Mouse (Mus musculus) thymus, postnatal 25 days (tissue): ENCODE results near the gene Zfp704.

Source experiments
- DNase-seq: peaks from one replicate; pipeline ENCODE4 v3.0.0; 2022

Zfp704 gene

DNA sequence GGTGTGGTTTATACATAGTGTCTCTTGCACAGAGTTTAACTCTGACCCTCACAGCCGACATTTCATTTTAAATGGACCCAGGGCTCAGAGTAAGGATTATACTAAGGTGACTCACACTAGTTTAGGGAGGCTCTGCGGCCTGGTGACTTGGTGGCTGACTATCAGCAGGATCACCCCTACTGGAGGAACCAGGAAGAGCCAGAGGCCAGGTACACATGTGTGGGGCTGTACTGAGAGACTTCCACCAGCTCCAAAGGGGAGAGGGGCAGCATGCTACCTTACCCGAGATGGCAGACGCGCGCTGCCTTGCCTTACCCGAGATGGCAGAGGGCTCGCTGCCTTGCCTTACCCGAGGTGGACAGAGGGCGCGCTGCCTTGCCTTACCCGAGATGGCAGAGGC, 159.4 kb downstream of the Zfp704 start:
- DNase-seq, result no peak

- no peak for DNase-seq
Observed at GRCm38 (mm10) chr3:9449261-9450007, 160.5 kb downstream of the Zfp704 start.

DNA sequence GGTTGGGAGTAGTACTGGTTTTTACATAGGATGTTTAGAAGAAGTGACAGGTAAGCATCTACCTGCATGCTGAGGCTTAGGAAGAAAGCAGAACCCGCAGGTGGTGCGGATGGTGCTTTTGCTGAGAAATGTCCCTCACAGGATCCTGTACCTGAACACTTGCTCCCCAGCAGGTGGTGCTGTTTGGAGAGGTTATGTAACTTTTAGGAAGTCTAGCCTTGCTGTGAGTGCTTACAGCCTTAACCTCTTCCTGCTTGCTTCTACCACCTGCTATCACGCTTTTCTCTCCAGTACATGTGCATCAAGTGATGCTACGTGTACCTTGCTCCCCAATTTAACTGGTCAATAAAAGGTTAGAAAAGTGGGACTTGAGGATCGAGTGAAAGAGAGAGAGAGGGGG, 161.3 kb downstream of the Zfp704 start:
- no peak for DNase-seq

DNA sequence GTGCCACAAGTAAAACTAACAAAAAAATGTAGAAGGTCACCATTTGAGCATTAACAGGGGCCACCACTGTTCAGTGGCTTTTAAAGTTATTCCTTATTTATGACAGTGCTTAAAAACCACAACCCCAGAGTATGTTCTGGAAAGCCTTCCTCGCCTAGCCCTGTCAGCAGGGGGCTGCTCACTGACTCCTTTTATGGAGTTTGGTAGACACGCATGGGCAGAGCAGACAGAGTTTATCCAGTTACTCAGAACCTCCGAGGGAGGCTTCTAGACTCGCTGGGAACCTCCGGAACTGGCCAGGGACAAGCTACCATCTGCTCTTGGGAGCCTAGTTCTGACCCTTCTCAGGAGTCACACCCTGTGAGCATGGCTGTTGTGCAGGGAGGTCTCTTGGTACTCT, 165.3 kb downstream of the Zfp704 start:
- DNase-seq, result no peak

DNA sequence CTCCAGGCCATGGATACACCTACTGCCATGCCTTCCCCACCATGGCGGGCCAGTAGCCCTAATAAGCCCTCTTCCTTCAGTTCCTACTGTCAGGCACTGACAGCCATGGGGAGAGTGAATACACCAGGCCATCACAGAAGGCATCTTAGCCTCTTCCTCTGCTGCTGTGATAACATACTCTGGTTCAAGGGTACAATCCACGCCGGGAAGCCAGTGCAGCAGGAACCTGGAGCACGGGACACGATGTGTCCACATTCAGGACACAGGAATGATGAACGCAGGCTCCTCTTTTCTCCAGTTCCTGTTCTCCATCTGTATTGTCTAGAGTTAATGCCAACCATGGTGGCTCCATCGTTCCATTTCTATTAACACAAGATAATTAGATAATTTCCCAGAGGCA, 165.9 kb downstream of the Zfp704 start:
- DNase-seq, result no peak

GRCm38 (mm10) chr3:9443476-9443875, 166.4 kb downstream of the Zfp704 start:
- DNase-seq, result no peak

DNA sequence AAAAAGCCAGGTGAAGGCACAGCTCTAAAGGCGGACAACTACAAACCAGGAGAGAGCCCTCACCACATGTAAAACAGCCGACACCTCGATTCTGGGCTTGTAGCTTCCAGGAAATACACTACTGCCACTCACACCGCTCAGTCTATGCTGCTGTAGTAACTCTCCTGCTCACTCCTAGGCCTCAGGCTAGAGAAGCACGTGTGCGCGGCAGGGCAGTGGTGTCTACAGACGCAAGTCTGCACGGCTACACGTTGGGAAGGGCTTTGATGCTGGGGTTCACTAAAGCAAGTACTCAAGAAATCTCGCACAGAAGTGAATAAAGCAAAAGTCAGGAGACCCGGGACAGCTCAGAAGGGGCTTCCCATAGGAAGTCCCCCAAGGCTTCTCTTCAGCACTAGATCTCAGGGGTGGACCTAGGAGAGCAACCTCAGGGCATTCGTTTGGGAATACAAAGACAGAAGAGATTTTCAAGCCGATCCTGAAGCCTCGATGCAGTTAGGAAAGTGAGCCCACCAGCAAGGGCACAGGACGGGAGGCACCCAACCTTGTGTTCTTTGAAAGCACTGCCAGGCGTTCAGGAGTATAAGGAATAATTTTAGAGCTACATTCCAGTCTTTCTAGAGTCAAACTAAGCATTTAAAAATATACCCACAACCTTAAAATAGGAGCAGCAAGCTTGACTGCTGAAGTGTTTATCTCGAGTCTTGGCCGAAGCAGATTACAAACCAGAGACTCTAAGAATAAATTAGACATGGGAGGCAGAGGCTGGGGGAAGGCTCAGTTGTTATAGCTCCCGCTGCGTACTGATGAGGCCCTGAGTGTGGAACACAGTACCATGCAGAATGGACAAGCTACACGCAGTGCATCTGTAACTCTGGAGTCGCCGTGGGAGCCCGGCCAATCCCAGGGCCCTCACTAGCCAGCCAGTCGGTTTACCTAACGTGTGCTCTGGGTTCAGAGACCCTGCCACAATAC, 168.0 kb downstream of the Zfp704 start:
- DNase-seq, result no peak

GRCm38 (mm10) chr3:9440466-9440865, 169.4 kb downstream of the Zfp704 start:
- no peak for DNase-seq

DNA sequence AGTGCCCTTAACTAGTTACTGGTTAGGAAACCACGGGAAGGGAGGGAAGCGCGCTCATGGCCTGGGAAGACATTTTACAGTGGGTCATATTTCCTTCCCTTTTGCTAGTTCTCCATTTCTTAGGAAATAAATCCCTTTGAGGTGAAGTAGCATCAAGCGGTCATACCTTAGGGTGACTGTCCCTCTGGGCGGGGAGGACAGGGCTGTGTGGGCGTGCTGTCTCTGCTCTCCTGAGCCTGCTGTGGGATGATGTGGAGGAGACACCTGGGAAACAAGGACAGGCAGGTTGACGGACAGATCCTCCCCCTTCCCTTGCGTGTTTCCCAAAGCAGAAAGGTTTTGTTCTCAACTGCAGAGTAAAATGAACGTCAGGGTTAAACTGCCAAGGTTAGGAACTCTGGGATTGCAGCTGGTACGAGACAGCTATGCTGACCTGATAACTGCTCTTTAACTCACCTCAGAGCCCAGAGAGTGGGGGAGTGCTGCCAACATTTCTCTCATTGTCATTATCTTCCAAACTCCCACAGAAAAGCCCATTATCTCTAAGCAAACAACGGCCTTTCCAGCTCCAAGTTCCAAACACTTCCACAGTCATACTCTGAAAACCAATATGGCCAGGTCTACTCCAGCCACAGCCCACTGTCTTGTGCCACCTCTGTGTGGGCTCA, 170.1 kb downstream of the Zfp704 start:
- no peak for DNase-seq

DNA sequence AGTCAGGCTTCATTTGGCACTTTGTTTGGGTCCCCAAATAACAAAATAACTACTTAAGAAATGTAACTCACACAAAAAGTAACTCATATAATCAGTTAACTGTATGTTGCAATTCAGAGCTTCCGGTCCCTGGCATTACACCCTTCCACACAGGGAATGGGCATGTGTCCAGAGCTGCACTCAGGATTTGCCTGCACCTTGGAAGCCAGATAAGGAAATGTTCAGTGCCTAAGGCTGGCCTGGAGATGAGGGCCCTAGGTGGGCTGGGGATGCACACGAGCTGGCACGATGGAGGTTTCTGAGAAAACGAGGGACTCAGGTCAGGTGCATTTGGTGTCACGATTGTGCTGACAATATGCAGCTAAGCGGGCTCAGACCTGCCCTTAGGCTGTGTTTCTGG, 173.6 kb downstream of the Zfp704 start:
- no peak for DNase-seq

GRCm38 (mm10) chr3:9434394-9435175, 175.3 kb downstream of the Zfp704 start:
- no peak for DNase-seq

GRCm38 (mm10) chr3:9432796-9433526, 176.9 kb downstream of the Zfp704 start:
- DNase-seq, result no peak

DNA sequence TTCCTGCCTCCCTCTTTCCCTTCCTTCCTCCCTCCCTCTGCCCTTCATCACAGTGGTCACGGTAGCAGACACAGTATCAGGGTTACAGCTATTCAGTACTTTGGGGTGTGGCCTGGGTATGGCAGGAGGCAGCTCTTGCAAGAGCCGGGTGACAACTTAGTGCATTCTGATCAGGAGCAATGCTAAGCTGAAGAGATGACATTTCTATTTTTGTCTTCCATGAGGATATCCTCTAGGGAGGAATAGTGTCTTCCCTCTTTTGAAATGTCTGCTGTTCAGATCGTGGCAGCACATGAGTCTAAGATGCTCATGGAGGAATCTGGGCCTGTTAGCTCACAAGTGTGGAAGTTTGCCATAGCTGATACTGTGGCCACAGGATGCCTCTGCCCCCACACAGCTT, 177.7 kb downstream of the Zfp704 start:
- DNase-seq, result no peak

DNA sequence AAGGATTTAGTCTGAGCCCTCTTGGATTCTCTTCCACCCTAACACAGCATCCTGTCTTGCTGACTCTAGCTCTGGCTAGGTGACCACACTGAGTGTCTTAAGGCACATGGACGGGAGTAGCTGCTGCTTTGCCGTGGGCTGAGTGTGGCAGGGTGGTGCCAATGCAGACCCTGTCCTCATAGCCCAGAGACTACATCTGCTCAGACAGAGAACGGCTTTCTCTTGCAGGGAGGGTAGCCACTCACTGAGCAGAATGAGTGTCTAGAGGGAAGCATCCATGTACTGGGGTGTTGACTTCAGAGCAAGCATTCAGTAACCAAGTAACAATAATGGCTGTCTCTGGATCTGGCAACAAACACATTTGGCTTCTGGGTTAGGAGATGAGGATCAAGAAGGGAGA, 179.9 kb downstream of the Zfp704 start:
- DNase-seq, result no peak

DNA sequence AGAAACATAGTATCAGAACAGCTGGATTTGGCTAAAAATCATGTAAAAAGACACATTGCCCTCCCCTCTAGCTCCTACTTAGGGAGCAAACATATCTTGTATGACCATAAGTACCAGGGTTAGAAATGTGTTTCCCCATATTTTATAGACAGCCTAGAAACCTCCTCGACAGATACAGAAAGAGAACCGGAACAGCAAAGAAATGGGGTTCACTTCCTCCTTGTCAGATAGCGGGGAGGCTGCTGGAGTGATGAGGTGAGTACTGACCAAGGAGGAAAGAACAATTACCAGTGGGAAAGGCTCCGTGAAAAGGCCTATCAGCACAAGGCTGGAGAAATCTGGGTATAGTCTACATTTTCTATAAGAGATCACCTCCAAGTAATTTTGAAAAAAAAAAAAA, 182.1 kb downstream of the Zfp704 start:
- DNase-seq, result no peak

GRCm38 (mm10) chr3:9425661-9426060, 184.2 kb downstream of the Zfp704 start:
- DNase-seq, result no peak

- no peak for DNase-seq
Observed at GRCm38 (mm10) chr3:9424637-9425036, 185.2 kb downstream of the Zfp704 start.

DNA sequence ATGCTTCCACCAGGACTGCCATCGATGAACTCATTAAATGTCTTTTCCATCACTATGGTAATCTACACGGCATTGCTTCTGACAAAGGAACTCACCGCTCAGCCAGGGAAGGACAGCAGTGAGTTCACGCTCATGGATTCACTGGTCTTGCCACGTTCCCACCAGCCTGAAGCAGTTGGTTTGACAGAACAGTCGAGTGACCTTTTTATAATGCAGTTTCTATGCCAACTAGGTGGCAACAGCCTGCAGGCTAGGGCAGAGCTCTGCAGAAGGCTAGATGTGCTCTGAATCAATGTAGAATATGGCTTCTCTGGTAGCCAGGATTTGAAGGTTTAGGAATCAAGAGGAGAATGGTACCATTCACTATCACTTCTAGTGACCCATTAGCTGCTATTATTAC, 186.2 kb downstream of the Zfp704 start:
- DNase-seq, result no peak

- no peak for DNase-seq
Observed at GRCm38 (mm10) chr3:9408896-9409295, 201.0 kb downstream of the Zfp704 start.

- DNase-seq, result no peak
Observed at GRCm38 (mm10) chr3:9407801-9408200, 202.1 kb downstream of the Zfp704 start.

DNA sequence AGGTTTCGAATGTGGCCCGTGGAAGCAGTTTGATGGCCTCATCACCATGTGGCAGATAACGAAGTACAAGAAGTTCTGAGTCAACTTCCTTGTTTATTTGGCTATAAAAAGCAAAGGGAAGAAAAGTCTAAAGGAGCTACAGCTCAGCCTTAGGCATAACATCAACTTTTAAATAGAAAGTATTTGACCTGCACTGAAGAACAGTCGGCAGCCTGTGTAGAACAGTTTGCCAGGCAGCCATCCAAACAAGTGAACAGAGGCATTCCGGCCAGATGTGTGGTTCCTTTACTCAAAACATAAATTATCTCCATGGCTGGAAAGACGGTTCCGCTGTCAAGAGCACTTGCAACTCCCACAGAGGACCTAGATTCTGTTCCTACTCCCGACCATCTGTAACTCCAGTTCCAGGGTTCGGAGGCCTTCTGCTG, 202.8 kb downstream of the Zfp704 start:
- no peak for DNase-seq

DNA sequence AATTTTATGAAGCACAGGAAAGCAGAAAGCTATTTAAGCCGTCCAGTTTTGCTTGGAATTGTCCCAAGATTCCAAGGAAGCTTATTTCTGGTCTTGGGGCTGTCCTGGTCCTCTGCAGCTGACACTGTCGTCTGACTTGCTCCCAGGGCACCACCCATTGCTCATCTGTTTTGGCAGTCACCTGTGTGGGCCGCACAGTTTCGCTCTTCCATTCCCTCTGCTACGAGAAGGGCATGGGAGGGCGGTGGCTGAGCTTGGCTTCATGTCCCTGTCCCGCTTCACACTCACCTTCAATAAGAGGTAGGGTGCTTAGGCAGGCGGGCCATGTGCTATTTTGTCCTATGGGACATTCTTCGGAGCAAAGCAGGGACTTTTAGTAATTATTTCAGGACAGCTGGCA, 204.5 kb downstream of the Zfp704 start:
- no peak for DNase-seq
